Mouse (Mus musculus) megakaryocyte, embryonic 14.5 days (primary cell): Measurements from ENCODE around the gene Pibf1. TPM values are rescaled to one million over a fixed set of nuclear protein-coding genes. Genes with fewer than 3 reads are reported as not detected.
A peak's percentile ranks its signal among the peaks of the same experiment; 100 is the strongest.

ENCODE experiments used
- H3K27me3 ChIP-seq: replicated peaks from 2 replicates; pipeline ENCODE3; 2012; ENCODE audit warnings: inconsistent platforms
- H3K36me3 ChIP-seq: replicated peaks from 2 replicates; pipeline ENCODE3; 2012; ENCODE audit warnings: low read length, inconsistent platforms, mixed read lengths
- H3K4me1 ChIP-seq: 2 replicates; pipeline ENCODE4 v1.6.1; 2012; ENCODE audit warnings: inconsistent platforms
- H3K4me3 ChIP-seq: replicated peaks from 2 replicates; pipeline ENCODE3; 2012; ENCODE audit warnings: moderate library complexity, mild to moderate bottlenecking, inconsistent platforms
- H3K9me3 ChIP-seq: 2 replicates; pipeline ENCODE4 v1.6.1; 2012; ENCODE audit warnings: inconsistent platforms
- FLI1 ChIP-seq: IDR thresholded peaks from 2 replicates; pipeline ENCODE4 v1.6.1; 2012; ENCODE audit warnings: low read length, inconsistent platforms, mixed read lengths
- GATA1 ChIP-seq: IDR thresholded peaks from 3 replicates; pipeline ENCODE4 v1.6.1; 2012; ENCODE audit warnings: mixed read lengths, low read length, inconsistent platforms, borderline replicate concordance
- polyA plus RNA-seq: library from polyadenylated mRNA; stranded (reverse); fragments of >175 nt; gene quantifications from 2 replicates; pipeline ENCODE4 v1.2.3, GENCODE M21; 2012; ENCODE audit warnings: low replicate concordance; ENCODE audit not compliant: insufficient read depth

Pibf1 gene
- polyA plus RNA-seq, 1 experiment, result 0.36 TPM

DNA sequence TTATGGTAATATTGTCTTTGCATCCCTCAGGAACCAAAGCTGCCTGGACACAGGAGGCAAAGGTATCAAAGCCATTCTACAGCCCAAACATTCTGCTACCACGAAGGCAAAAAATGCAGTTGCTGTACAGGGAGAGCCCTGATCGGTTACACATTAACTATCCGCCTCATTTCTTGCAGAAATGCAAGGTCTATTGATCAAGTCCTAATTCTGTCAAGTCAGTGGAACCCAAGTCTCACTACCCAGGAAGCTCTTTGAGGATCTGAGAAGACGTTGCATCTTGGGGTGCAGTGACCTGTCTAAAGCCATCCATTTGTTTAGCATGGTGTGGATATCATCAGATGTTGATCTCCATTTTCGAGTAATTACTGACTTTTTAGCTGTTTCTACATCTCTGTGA lies 181.2 kb downstream of the Pibf1 start:
- TF ChIP-seq GATA1 (no peak), FLI1 (no peak)
- Histone ChIP-seq H3K4me1 (peaks cover 20% of the 10 kb centered on the region), H3K27me3 (peaks cover 2% of the 10 kb centered on the region), H3K36me3 (no peaks in the 10 kb centered on the region), H3K9me3 (no peaks in the 10 kb centered on the region), H3K4me3 (no peak overlapping the region)

DNA sequence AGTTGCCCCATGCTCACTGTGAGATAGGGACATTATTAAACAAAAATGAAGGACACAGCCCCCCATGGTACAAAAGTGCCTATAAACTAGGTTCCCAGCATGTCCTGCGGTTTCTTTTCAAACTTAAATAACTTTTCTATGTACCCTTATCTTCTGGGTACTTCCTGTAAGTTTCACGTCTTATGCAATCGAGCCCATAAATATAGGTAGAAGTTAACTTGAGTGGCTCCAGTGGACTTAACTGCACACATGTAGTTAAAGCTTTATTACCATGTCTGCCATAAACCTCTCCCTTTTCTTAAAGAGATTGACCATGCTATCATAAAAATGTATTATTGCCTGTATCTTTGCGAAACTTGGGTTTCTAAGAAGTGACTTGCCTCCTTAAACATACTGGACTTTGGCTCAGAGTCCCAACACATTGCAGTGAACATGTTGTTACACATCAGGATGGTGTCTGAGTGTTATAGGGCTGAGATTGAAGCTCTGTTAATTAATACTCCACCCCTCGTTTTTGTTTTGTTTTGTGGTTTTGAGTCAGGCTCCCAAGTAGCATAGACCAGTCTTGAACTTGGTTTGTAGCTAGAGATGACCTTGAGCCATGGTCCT lies 181.7 kb downstream of the Pibf1 start:
- no peaks in the 10 kb centered on the region for H3K9me3 ChIP-seq
- no peak for TF ChIP-seq FLI1
- TF ChIP-seq GATA1, result no peak

DNA sequence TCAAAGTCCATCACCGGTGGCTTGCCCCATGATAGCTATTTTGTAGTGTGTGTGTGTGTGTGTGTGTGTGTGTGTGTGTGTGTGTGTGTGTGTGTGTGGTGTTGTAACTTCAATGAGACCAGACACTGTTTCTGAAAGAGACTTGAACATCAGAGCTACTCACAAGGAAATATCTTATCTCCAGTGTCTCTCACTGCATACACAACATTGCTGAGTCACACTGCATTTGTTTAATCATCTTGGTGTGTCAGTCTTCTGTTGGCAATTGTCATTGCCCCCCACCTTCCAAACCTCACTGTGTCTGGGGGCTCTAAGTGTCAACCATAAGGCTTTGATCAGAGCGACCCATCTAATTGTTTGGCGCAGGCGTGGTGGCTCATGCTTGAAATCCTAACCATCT lies 186.3 kb downstream of the Pibf1 start:
- no peaks in the 10 kb centered on the region for H3K27me3 ChIP-seq
- TF ChIP-seq GATA1 (no peak), FLI1 (no peak)
- no peaks in the 10 kb centered on the region for H3K9me3 ChIP-seq
- H3K4me3 ChIP-seq, result no peak overlapping the region
- no peaks in the 10 kb centered on the region for H3K36me3 ChIP-seq
- H3K4me1 ChIP-seq, result peaks cover 13% of the 10 kb centered on the region

More for the DNA sequence above, 181.7 kb downstream of the Pibf1 start:
- H3K4me3 ChIP-seq, result no peak overlapping the region
- H3K4me1 ChIP-seq, result peaks cover 23% of the 10 kb centered on the region
- H3K27me3 ChIP-seq, result no peaks in the 10 kb centered on the region
- no peaks in the 10 kb centered on the region for H3K36me3 ChIP-seq

DNA sequence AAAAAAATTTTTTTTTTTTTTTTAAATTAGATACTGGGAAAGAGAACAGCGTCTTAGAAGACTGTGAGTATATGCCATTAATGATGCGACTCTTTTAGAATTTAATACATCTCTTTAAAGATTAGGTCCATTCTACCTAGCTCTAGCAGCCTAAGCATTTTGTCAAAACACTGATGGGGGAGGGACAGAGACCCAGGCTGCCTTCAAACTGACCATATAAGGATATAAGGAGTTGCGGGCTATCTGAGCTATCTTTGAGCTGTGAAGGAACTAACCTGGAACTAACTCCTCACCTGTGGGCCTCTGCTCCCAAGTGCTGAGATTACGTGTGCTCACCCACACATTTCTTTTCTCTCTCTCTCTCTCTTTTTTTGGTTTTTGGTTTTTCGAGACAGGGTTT lies 193.0 kb downstream of the Pibf1 start:
- H3K9me3 ChIP-seq, result no peaks in the 10 kb centered on the region
- H3K4me1 ChIP-seq, result no peaks in the 10 kb centered on the region
- TF ChIP-seq FLI1 (no peak), GATA1 (no peak)
- peaks cover 5% of the 10 kb centered on the region for H3K27me3 ChIP-seq
- H3K4me3 ChIP-seq, result no peak overlapping the region
- H3K36me3 ChIP-seq, result no peaks in the 10 kb centered on the region

DNA sequence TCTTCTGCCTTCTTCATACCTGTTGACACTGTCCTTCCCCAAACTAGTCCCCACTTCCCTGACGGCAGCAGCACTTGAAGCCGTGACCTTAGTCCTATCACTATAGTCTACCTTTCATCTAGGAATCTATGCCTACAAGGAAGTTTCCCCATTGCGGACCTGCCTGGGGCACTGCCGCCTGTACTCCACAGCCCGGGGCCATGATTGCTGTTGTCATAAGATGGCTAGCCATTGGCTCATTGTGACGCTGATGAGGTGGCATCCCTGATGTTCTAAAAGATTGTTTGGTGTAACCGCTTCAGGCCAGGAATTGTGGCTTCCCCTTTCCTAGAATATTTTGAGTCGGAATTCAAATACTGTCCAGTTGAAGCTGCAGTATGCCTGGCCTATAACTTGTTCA lies 195.2 kb downstream of the Pibf1 start:
- TF ChIP-seq FLI1, result no peak
- no peak for TF ChIP-seq GATA1
- Histone ChIP-seq H3K4me1 (peaks cover 17% of the 10 kb centered on the region), H3K9me3 (no peaks in the 10 kb centered on the region), H3K4me3 (no peak overlapping the region), H3K36me3 (no peaks in the 10 kb centered on the region), H3K27me3 (peaks cover 26% of the 10 kb centered on the region)

DNA sequence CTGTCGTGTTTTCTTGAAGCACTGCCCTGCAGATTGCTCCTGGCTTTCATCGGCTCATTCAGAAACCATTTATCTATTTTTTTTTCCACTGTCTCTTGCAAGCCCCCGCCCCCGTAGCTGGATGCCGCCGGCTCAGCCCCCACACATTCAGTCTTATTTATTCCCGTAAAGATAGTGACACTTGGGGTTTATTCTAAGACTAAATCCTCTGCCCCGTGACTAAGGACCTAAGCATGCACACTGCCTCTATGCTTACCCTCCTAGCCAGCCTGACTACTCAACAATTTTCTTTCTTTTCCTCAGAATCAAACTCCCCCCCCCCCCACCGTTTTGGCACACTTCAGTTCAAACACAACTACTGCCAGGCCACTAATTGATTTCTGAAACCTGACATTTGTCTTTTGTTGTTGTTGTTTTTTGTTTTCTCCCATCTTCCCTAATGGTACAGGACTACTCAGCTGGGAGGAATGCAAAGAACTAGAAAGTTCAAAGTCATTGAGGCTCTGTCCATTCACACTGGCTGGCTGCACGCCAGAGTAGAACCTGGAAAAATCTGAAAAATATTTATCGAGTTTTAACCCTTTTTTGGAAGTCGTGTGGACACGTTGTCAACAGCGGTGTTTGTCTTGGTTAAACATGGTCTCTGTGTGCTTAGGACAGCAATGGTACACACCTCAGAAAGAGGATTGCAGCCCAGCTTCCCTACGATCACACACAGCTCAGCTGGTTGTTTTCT lies 196.6 kb downstream of the Pibf1 start:
- Histone ChIP-seq H3K4me3 (no peak overlapping the region), H3K9me3 (no peaks in the 10 kb centered on the region), H3K36me3 (no peaks in the 10 kb centered on the region), H3K4me1 (peaks cover 21% of the 10 kb centered on the region), H3K27me3 (peaks cover 35% of the 10 kb centered on the region)
- no peak for TF ChIP-seq FLI1
- no peak for TF ChIP-seq GATA1

DNA sequence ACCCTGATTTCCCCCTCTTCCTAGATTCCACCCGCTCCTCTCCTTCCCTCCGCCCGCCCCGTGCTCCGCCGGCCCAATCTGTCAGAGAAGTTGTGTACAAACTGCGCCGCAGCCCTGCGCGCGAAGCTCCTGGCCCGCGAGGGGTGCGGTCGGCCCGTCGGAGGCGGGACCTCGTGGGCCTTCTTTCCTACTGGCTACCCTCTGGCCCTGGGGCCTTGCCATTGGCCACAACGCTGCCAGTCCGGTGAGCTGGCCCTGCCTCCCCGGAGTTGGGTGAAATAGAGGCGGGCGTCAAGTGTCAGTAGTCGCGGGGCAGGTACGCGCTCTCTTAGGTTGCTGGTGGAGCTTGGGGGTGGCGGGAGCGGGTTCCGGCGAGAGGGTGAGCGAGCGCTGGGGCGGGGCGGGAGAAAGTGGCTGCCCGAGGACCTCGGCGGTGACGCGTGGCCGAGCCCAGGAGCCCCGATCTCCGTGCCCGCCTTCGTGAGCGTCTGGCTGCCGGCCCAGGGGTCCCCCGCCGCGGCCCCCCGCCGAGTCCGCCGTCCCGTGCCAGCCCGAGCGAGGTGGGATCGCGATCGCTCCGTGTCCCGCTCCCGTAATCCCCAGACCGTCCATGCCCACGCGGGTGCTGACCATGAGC lies 199.3 kb downstream of the Pibf1 start, which contains the start of gene Klf5:
Gene Klf5 (plus strand): TSS at position 307 of the 637 bp plus-strand sequence.
- H3K4me1 ChIP-seq, result peaks cover 21% of the 10 kb centered on the region
- TF ChIP-seq GATA1 (no peak), FLI1 (no peak)
- H3K4me3 ChIP-seq, result peak within 1 kb of the TSS; percentile 93
- H3K36me3 ChIP-seq, result no peaks in the 10 kb centered on the region
- no peaks in the 10 kb centered on the region for H3K9me3 ChIP-seq
- H3K27me3 ChIP-seq, result peaks cover 35% of the 10 kb centered on the region

DNA sequence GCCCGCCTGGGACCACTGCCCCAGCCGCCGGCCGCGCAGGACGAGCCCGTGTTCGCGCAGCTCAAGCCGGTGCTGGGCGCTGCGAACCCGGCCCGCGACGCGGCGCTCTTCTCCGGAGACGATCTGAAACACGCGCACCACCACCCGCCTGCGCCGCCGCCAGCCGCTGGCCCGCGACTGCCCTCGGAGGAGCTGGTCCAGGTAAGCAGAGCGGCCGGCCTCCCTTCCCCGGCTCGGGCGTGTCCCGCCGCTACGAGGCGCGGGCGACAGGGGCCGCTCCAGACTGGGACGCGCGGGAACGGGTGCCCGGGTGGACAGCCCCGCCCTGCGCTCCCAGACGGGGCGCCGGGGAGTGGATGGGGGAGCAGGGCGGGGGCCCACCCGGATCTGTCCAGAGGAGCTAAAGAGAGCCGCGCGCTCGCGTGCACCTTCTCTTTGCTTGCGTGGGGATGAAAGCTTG lies 199.8 kb downstream of the Pibf1 start:
- Histone ChIP-seq H3K9me3 (no peaks in the 10 kb centered on the region), H3K36me3 (no peaks in the 10 kb centered on the region), H3K27me3 (peaks cover 35% of the 10 kb centered on the region), H3K4me3 (peak overlapping the region; percentile 93), H3K4me1 (peaks cover 21% of the 10 kb centered on the region)
- TF ChIP-seq GATA1, result no peak

DNA sequence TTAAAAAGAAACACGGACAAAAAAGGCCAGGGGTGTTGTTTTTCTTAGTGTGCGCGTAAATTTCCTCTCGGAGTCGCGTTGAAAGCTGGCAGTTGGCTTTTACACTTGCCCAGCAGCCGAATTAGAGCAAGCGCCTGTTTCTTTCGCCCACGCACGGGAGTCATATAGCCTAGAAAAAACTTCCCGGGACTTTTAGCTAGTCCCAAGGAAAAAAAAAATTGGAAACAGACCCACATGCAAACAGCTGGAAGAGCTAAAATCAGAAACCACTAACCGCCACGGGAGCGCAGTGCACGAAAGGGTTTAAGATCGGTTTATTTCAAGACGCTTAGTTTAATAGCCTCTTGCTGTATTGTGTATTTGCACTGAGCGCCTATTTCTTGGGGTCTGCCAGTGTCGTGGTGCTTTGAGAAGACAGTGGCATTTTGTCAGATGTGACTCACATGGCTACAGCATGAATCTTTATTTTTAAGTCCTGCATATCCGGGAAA lies 200.5 kb downstream of the Pibf1 start:
- no peak for TF ChIP-seq GATA1
- TF ChIP-seq FLI1, result no peak
- peaks cover 30% of the 10 kb centered on the region for H3K27me3 ChIP-seq
- H3K4me1 ChIP-seq, result peaks cover 21% of the 10 kb centered on the region
- no peaks in the 10 kb centered on the region for H3K36me3 ChIP-seq
- H3K4me3 ChIP-seq, result peak overlapping the region; percentile 93
- no peaks in the 10 kb centered on the region for H3K9me3 ChIP-seq

DNA sequence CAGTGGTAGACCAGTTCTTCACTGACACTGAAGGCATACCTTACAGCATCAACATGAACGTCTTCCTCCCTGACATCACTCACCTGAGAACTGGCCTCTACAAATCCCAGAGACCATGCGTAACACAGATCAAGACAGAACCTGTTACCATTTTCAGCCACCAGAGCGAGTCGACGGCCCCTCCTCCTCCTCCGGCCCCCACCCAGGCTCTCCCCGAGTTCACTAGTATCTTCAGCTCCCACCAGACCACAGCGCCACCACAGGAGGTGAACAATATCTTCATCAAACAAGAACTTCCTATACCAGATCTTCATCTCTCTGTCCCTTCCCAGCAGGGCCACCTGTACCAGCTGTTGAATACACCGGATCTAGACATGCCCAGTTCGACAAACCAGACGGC lies 202.2 kb downstream of the Pibf1 start:
- no peaks in the 10 kb centered on the region for H3K9me3 ChIP-seq
- peaks cover 30% of the 10 kb centered on the region for H3K27me3 ChIP-seq
- TF ChIP-seq FLI1 (no peak), GATA1 (no peak)
- H3K36me3 ChIP-seq, result no peaks in the 10 kb centered on the region
- no peak overlapping the region for H3K4me3 ChIP-seq
- peaks cover 21% of the 10 kb centered on the region for H3K4me1 ChIP-seq

Other genes with a start within 250 kb of the Pibf1 start
- gene Rpl36a-ps1, start 105.1 kb upstream of the Pibf1 start, polyA plus RNA-seq, result 0.43 TPM in 1 of 2 replicates, not detected in the other
- gene Mzt1, start 53.3 kb upstream of the Pibf1 start, polyA plus RNA-seq, result 0.75 and 8.5 TPM in 2 replicates
- gene Bora, start 53.2 kb upstream of the Pibf1 start, polyA plus RNA-seq, result 2.0 and 4.1 TPM in 2 replicates
- gene Dis3, start 346 bp downstream of the Pibf1 start, polyA plus RNA-seq, result 2.8 and 5.3 TPM in 2 replicates
- gene Klf5, start 199.3 kb downstream of the Pibf1 start, polyA plus RNA-seq, result 1.8 and 3.6 TPM in 2 replicates